Mouse (Mus musculus): ENCODE measurements around the gene Foxd3. TPM values are rescaled to one million over a fixed set of nuclear protein-coding genes. Genes with fewer than 3 reads are reported as not detected.

The Foxd3 gene
- total RNA-seq, 2 experiments from 2014 or later, result not detected

DNA sequence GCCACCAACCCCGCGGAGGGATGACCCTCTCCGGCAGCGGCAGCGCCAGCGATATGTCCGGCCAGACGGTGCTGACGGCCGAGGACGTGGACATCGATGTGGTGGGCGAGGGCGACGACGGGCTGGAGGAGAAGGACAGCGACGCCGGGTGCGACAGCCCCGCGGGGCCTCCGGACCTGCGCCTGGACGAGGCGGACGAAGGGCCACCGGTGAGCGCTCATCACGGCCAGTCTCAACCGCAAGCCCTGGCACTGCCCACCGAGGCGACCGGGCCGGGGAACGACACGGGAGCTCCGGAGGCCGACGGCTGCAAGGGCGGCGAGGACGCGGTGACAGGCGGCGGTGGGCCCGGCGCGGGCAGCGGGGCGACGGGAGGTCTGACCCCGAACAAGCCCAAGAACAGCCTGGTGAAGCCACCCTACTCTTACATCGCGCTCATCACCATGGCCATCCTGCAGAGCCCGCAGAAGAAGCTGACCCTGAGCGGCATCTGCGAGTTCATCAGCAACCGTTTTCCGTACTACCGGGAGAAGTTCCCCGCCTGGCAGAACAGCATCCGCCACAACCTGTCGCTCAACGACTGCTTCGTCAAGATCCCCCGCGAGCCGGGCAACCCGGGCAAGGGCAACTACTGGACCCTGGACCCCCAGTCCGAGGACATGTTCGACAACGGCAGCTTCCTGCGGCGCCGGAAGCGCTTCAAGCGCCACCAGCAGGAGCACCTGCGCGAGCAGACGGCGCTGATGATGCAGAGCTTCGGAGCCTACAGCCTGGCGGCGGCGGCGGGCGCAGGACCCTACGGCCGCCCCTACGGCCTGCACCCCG, 718 bp downstream of the Foxd3 start:
- 0 out of 2 replicates have a peak, but pooled peaks have one; percentile 13 for ATAC-seq (replicated peaks; ENCODE audit: poor library complexity, severe bottlenecking)

DNA sequence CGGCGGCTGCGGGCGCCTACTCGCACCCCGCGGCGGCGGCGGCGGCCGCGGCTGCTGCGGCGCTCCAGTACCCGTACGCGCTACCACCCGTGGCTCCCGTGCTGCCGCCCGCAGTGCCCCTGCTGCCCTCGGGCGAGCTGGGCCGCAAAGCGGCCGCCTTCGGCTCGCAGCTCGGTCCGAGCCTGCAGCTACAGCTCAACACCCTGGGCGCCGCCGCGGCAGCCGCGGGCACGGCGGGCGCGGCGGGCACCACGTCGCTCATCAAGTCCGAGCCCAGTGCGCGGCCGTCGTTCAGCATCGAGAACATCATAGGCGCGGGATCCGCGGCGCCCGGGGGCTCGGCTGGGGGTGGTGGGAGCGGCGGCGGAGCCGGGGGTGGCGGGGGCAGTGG, 1.3 kb downstream of the Foxd3 start:
- no peak for ATAC-seq (replicated peaks; ENCODE audit: poor library complexity, severe bottlenecking)

DNA sequence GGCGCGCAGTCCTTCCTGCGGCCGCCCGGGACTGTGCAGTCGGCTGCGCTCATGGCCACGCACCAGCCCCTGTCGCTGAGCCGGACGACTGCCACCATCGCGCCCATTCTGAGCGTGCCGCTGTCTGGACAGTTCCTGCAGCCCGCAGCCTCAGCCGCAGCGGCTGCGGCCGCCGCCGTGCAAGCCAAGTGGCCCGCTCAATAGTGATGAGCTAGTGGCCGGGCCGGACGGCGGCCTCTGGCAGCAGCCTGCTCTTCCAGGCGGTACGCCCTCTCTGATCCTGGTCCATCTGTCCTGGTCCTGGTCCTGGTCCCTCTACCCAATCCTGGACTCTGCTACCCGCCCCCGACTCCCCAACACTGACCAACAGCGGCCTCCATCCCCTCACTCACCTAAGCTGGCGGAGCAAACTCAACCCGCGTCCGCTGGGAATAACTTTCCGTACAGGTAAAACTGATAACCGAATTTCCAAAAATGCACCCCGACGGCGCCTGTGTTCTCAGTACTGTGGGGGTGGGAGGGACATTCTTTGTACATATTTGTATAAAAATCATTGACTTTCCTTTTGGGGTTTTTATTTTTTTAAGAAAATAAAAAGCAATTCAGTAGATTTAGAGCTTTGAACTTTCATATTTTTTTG, 1.9 kb downstream of the Foxd3 start:
- ATAC-seq (replicated peaks; ENCODE audit: poor library complexity, severe bottlenecking), result peak; percentile 15

DNA sequence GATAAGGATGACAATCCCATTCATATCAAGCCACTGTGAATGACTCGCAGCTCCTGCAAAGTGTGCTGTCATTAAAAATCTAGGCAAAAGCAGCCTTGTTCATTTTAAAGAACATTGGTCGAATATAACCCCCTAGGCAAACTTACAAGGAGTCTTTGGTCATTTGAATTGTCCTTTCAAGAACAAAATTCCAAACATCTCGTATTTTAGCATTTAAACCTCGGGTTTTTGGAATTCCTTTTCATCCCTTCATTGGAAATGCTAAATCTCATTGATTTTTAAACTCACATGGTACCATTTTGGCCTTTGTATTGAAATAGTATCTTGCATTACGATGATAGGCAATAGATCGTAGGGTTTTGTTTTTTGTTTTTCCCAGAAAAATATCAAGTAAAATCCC, 2.8 kb downstream of the Foxd3 start:
- ATAC-seq (replicated peaks; ENCODE audit: poor library complexity, severe bottlenecking), result no peak

DNA sequence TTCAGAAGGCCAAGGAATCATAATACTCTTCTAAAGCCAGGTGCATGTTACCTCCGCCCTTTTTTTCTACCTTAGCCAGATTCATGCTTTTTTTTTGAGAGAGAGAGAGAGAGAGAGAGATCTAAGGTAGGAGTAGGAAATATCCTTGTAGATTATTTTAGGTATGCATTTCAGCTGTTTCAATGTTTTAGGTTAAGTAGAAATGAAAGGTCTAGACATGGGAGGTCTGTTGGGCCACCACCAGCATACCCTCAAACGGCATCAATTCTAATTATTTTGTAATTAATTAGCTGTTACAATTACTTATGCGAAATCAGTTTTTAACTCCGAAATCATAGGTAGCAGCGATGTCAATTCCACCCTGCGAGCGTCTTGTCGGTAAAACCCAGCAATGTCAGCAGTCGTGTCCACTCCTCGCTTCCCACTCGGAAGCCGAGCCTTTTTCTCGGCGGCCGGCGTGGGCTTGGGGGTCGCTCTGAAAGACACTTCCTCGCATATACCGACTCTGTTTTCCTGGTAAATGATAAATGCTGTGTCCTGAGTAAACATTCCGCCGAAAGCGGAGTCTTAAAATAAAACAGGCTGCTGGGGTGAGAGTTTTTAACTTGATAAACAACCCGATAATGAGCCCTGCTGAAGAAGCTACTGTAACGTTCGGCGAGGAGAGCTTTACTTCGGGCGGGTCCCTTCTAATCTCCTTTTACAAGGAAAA, 3.4 kb downstream of the Foxd3 start:
- no peak for ATAC-seq (replicated peaks; ENCODE audit: poor library complexity, severe bottlenecking)

DNA sequence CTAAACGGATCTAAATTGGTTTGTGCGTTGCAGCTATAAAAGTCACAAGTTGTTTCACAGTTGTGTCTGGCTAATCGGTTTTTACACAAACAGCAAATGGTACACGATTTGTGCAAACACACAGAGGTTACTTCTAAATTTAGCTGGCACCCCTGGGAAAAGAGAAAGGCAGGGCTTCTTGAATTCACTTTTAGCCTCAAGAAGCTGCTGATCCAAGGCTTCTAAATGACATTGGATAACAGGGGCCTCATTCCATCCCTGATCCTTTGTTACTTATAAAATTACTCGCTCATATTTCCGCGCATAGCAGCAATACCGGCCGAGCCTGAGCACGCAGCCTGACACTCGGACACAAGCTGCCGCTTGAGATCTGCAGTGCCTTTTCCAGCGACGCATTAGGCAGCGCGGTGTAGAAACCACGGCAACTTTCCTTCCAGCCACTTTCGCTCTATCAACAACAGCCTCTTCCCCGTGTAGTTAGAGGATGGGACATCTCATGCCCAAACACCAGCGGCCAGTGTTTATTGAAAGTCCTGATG, 4.0 kb downstream of the Foxd3 start:
- ATAC-seq (replicated peaks; ENCODE audit: poor library complexity, severe bottlenecking), result no peak

DNA sequence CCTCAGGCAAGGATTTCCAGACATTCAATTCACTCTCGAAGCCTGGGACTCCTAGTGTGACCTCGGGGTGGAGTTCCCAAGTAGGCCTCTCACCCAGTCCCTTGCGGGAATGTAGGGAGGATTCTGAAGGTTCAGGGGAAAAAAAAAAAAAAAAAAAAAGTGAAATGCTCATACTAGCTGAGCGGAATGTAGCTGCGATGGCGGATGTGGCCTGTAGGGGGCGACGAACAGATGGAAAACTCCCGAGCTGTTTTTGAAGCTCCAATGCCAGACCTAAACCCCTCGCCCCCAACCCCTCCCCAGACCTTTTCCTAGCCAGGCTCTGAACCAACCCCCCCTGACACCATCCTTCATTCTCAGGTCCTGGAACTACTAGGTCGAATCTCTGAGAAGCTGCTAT, 4.9 kb downstream of the Foxd3 start:
- ATAC-seq (replicated peaks; ENCODE audit: poor library complexity, severe bottlenecking), result peak; percentile 42

DNA sequence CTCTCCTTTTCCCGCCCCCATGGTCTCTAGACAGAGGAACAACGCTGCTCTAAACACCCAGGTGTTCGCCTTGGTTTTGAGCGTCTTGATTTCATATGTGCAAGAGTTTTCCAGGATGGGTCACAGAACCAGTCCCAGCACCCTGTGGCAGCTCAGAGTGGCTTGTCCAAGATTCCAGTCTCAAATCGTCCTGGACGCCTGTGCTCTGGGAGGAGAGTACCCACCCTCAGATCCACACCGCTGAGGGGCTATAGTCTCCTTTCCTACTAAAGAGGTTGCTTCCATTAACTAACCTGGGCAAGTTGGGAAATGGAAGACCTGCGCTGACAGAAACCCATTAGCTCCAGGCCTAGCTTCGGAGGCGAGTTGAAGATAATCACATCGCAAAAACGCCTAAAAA, 5.9 kb downstream of the Foxd3 start:
- no peak for ATAC-seq (replicated peaks; ENCODE audit: poor library complexity, severe bottlenecking)

DNA sequence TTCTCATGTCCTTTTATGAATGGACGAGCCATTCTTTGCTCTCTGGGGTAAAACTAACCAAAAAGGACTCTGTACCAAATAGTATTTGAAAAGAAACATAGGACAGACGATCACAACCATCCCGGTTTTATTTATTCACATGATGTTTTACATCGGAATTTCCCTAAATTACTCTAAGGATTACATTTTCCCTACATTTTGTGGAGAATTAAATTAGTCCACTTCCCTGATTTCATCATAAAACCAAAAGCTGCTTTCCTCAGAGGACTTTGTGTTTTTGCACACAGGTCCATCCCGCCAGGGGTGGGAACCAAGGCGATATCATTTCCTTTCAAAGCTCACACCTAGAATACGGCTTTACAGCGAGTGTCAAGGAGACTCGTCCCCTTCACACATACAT, 6.3 kb downstream of the Foxd3 start:
- no peak for ATAC-seq (replicated peaks; ENCODE audit: poor library complexity, severe bottlenecking)

DNA sequence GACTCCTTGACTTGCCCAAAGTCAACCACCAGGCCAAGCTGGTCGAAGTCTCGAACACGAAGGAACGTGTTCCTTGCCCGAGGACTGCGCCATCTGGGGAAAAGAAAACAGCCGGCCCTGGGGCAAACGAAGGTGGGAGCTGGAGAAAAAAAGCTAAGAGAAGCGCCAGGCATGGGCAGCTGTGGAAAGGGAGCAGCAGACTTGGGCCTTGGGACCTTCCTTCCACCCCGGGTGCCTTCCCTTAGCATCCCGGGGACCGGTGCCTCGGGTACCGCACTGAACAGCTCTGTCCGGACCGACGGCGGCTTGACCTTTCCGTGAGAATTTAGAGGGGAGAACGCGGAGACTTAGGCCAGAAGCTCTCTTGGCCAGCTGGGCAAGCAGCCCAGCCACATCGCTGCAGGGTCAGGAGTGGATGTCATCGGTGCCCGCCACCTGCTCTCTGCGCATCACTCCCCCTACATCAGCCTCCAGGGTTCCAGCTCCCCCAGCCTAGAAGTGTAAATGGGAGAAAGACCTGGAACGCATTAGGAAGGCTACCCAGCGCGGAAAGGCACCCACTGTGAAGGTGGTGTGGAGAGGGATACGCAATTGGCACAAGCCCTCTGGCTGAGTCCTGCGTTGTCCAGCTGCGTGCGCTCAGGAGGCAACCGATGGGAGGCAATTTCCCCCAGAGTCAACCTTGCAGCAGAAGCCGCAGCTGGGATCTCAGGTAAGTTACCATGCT, 6.9 kb downstream of the Foxd3 start:
- no peak for ATAC-seq (replicated peaks; ENCODE audit: poor library complexity, severe bottlenecking)

DNA sequence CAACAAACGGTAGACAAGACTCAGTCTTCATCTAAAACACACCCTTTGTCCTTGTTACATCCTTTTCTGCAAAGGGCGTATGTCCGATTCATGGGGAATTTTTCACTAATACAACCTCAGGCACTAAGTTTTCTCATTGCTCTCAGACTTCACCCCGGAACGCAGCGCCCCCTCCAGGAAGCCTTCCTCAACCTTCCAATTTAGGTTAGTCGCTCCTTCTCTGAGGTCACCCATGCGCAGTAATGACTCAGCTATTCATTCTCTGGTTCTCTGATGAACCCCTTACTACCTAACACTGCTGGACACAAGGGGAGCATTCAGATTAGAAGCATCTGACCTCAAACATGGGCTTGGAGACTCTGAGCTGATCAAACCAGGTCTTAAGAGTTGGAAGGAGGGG, 7.6 kb downstream of the Foxd3 start:
- no peak for ATAC-seq (replicated peaks; ENCODE audit: poor library complexity, severe bottlenecking)

DNA sequence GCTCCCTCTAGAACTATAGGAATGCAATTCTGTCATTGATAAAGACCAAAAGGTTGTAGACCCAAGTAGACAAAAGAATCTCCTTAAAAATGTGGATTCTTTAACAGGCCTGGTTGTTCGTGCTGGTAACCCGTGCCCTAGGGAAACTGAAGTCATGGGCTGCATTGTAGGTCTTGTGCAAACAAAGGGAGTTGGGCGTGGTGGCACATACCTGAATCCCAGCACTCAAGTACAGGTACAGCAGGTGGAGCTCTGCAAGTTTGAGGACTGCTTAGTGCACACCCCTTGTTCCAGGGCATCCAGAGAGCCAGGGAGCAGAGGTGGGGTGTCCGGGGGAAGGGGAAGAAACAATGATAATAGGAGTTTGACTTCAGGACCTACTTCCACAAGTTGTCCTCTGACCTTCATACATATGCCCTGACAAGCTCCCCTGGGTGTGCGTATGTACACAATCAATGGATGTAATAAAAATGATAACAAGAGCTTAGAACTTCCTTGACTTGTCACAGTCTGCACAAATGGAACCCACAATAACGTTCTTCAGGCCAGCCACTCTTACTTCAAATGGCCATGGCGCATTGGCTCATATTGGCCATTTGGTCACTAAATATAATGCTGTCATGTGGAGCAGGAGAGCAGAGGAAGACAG, 14.2 kb downstream of the Foxd3 start:
- ATAC-seq (replicated peaks; ENCODE audit: poor library complexity, severe bottlenecking), result no peak

DNA sequence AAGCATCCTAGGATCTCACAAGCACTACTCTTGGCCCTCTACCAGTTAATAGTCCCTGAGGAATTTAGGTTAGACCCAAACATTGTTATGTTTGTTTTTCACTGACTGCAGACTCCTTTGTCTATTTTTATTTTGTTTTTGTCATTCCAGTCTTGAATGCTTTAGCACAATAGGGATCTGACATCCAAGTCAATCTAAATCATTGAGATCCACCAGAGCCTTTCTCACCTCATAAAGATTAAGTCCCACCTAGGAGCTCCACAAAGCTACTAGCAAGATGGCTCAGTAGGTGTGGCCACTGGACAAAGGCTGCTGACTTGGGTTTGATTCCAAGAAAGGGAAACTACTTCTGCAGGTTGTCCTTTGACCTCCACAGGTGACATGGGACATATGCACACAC, 19.1 kb downstream of the Foxd3 start:
- ATAC-seq (replicated peaks; ENCODE audit: poor library complexity, severe bottlenecking), result no peak

DNA sequence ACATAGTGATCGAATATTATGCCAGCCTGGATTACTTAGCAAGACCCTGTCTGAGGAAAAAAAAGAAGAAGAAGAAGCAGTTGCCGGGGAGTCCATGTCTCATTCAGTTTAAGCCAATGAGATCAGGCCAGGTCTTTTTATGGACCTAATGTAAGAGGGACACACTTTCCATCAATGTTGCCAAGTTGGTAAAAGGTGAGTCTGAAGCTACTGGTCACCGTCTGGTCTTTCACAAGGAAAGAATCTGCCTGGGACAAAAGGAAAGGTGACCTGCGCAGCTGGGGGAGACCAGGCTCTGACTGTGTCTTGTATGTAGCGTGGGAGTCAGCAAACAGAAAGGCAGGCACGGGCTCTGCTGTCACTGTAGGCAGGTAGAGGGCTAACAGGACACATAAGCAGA, 27.8 kb downstream of the Foxd3 start:
- no peak for ATAC-seq (replicated peaks; ENCODE audit: poor library complexity, severe bottlenecking)

DNA sequence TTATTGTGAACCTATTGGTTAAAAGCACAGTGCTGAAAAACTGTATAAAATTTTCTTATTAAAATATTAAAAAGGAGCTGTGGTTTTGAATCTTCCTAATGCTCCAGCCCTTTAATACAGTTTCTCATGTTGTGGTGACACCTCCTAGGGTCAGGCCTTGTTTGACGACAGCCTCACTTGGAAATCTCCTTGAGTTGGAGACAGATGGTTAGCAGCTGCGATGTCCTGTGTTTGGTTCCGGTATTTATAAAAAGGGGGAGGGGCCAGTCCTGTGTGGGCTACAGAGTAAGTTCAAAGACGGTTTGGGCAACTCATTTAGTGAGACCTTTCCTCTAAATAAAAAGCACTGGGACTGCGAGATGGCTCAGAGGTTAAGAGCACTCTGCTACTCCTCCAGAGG, 30.2 kb downstream of the Foxd3 start:
- no peak for ATAC-seq (replicated peaks; ENCODE audit: poor library complexity, severe bottlenecking)

Other genes with a start within 250 kb of the Foxd3 start
- 25.0 and 31.3 TPM in 2 replicates for gene Alg6, start 59.4 kb downstream of the Foxd3 start, total RNA-seq (2014; fragmentation: Nextera tagmentation)
- 14.7 and 18.1 TPM in 2 replicates for gene Alg6, start 59.4 kb downstream of the Foxd3 start, total RNA-seq (2017)
- 4.3 and 12.7 TPM in 2 replicates for gene Efcab7, start 172.9 kb downstream of the Foxd3 start, total RNA-seq (2014; fragmentation: Nextera tagmentation)
- 8.7 and 17.3 TPM in 2 replicates for gene Efcab7, start 172.9 kb downstream of the Foxd3 start, total RNA-seq (2017)

Data from granulocyte monocyte progenitor cell, adult 5-6 weeks (primary cell).